Mouse (Mus musculus): ENCODE measurements around the gene Gm29666. TPM values are rescaled to one million over a fixed set of nuclear protein-coding genes. Genes with fewer than 3 reads are reported as not detected.

Gene Gm29666
- polyA plus RNA-seq, 2 experiments: 0.40 to 1.1 TPM

- DNase-seq (ENCODE audit: low spot score) (no peak), ATAC-seq (ENCODE audit: low FRiP score, low read depth) (no peak)
- Histone ChIP-seq H3K27ac (replicated peaks; ENCODE audit: low read depth, low read length) (no peak overlapping the region), H3K9ac (ENCODE audit: low read depth, low read length, severe bottlenecking) (no peak overlapping the region), H3K4me3 (replicated peaks; ENCODE audit: low read length) (no peak overlapping the region), H3K27me3 (ENCODE audit: control insufficient read depth, insufficient read depth, low read length) (no peaks in the 10 kb centered on the region), H3K36me3 (ENCODE audit: control insufficient read depth, insufficient read depth, low read length) (peaks cover 61% of the 10 kb centered on the region), H3K4me1 (ENCODE audit: control insufficient read depth, insufficient read depth, low read length) (no peaks in the 10 kb centered on the region), H3K9me3 (ENCODE audit: control insufficient read depth, low read length) (no peaks in the 10 kb centered on the region), H3K4me2 (replicated peaks; ENCODE audit: low read depth, low read length, severe bottlenecking) (no peak overlapping the region)
- 91% methylated on average over 14 of the region's 14 CpGs for WGBS
- TF ChIP-seq POLR2A (IDR thresholded peaks at IDR 0.05; ENCODE audit: borderline replicate concordance, extremely low read depth, insufficient read depth, insufficient read length): no peak
These were observed 29.2 kb upstream of the Gm29666 start for GRCm38 (mm10) chr15:84948990-84949389.

- Histone ChIP-seq H3K36me3 (ENCODE audit: control insufficient read depth, insufficient read depth, low read length) (peaks cover 52% of the 10 kb centered on the region), H3K4me2 (replicated peaks; ENCODE audit: low read depth, low read length, severe bottlenecking) (no peak overlapping the region), H3K27ac (replicated peaks; ENCODE audit: low read depth, low read length) (no peak overlapping the region), H3K9me3 (ENCODE audit: control insufficient read depth, low read length) (no peaks in the 10 kb centered on the region), H3K4me1 (ENCODE audit: control insufficient read depth, insufficient read depth, low read length) (no peaks in the 10 kb centered on the region), H3K4me3 (replicated peaks; ENCODE audit: low read length) (no peak overlapping the region), H3K27me3 (ENCODE audit: control insufficient read depth, insufficient read depth, low read length) (no peaks in the 10 kb centered on the region), H3K9ac (ENCODE audit: low read depth, low read length, severe bottlenecking) (no peak overlapping the region)
- 74% methylated on average over 5 of the region's 5 CpGs for WGBS
- TF ChIP-seq POLR2A (IDR thresholded peaks at IDR 0.05; ENCODE audit: borderline replicate concordance, extremely low read depth, insufficient read depth, insufficient read length): no peak
- no peak for ATAC-seq (ENCODE audit: low FRiP score, low read depth)
- no peak for DNase-seq (ENCODE audit: low spot score)
These were observed 24.5 kb upstream of the Gm29666 start for GRCm38 (mm10) chr15:84944319-84944718.

- H3K4me3 ChIP-seq (replicated peaks; ENCODE audit: low read length): no peak overlapping the region
These were observed 22.9 kb upstream of the Gm29666 start for GRCm38 (mm10) chr15:84942647-84943285.

GRCm38 (mm10) chr15:84940102-84940501 is 20.3 kb upstream of the Gm29666 start:
- DNase-seq (ENCODE audit: low spot score): no peak
- no peaks in the 10 kb centered on the region for H3K4me1 ChIP-seq (ENCODE audit: control insufficient read depth, insufficient read depth, low read length)
- H3K9ac ChIP-seq (ENCODE audit: low read depth, low read length, severe bottlenecking): no peak overlapping the region
- 86% methylated on average over 12 of the region's 12 CpGs for WGBS
- no peaks in the 10 kb centered on the region for H3K27me3 ChIP-seq (ENCODE audit: control insufficient read depth, insufficient read depth, low read length)
- no peak overlapping the region for H3K27ac ChIP-seq (replicated peaks; ENCODE audit: low read depth, low read length)
- no peak overlapping the region for H3K4me2 ChIP-seq (replicated peaks; ENCODE audit: low read depth, low read length, severe bottlenecking)
- H3K36me3 ChIP-seq (ENCODE audit: control insufficient read depth, insufficient read depth, low read length): peaks cover 77% of the 10 kb centered on the region
- ATAC-seq (ENCODE audit: low FRiP score, low read depth): no peak
- H3K4me3 ChIP-seq (replicated peaks; ENCODE audit: low read length): no peak overlapping the region
- TF ChIP-seq POLR2A (IDR thresholded peaks at IDR 0.05; ENCODE audit: borderline replicate concordance, extremely low read depth, insufficient read depth, insufficient read length): no peak
- no peaks in the 10 kb centered on the region for H3K9me3 ChIP-seq (ENCODE audit: control insufficient read depth, low read length)

More at GRCm38 (mm10) chr15:84942647-84943285, 22.9 kb upstream of the Gm29666 start:
- TF ChIP-seq POLR2A (IDR thresholded peaks at IDR 0.05; ENCODE audit: borderline replicate concordance, extremely low read depth, insufficient read depth, insufficient read length): no peak
- H3K4me2 ChIP-seq (replicated peaks; ENCODE audit: low read depth, low read length, severe bottlenecking): no peak overlapping the region
- no peaks in the 10 kb centered on the region for H3K9me3 ChIP-seq (ENCODE audit: control insufficient read depth, low read length)
- no peak for ATAC-seq (ENCODE audit: low FRiP score, low read depth)
- no peaks in the 10 kb centered on the region for H3K27me3 ChIP-seq (ENCODE audit: control insufficient read depth, insufficient read depth, low read length)
- H3K36me3 ChIP-seq (ENCODE audit: control insufficient read depth, insufficient read depth, low read length): peaks cover 54% of the 10 kb centered on the region
- no peak for DNase-seq (ENCODE audit: low spot score)
- H3K9ac ChIP-seq (ENCODE audit: low read depth, low read length, severe bottlenecking): no peak overlapping the region
- no peak overlapping the region for H3K27ac ChIP-seq (replicated peaks; ENCODE audit: low read depth, low read length)
- H3K4me1 ChIP-seq (ENCODE audit: control insufficient read depth, insufficient read depth, low read length): no peaks in the 10 kb centered on the region
- WGBS: 75% methylated on average over 11 of the region's 11 CpGs

GRCm38 (mm10) chr15:84934901-84935300 is 15.1 kb upstream of the Gm29666 start:
- Histone ChIP-seq H3K4me2 (replicated peaks; ENCODE audit: low read depth, low read length, severe bottlenecking) (no peak overlapping the region), H3K27ac (replicated peaks; ENCODE audit: low read depth, low read length) (no peak overlapping the region), H3K36me3 (ENCODE audit: control insufficient read depth, insufficient read depth, low read length) (peaks cover 99% of the 10 kb centered on the region), H3K27me3 (ENCODE audit: control insufficient read depth, insufficient read depth, low read length) (no peaks in the 10 kb centered on the region), H3K9me3 (ENCODE audit: control insufficient read depth, low read length) (no peaks in the 10 kb centered on the region), H3K4me1 (ENCODE audit: control insufficient read depth, insufficient read depth, low read length) (no peaks in the 10 kb centered on the region), H3K4me3 (replicated peaks; ENCODE audit: low read length) (no peak overlapping the region), H3K9ac (ENCODE audit: low read depth, low read length, severe bottlenecking) (no peak overlapping the region)
- TF ChIP-seq POLR2A (IDR thresholded peaks at IDR 0.05; ENCODE audit: borderline replicate concordance, extremely low read depth, insufficient read depth, insufficient read length): no peak
- DNase-seq (ENCODE audit: low spot score) (no peak), ATAC-seq (ENCODE audit: low FRiP score, low read depth) (no peak)
- 88% methylated on average over 16 of the region's 16 CpGs for WGBS

Data from limb, embryonic 14.5 days (tissue).